Mouse (Mus musculus) mouse embryonic stem cell (cell line): ENCODE measurements around the gene Spz1.

Experiments used
- in situ Hi-C, 2 experiments: fragments of 300-500 bp; cut with MboI; formaldehyde crosslinking; loops; 1 replicate in 1 of 2; 3 replicates in 1 of 2; pipeline ENCODE4 v1.14.3; 2019 to 2020; ENCODE audit warnings: low sequenced_read_pairs in 2 of 2, low pct_unique_long_range_greater_than_20kb in 1 of 2, mixed read lengths in 1 of 2; ENCODE audit not compliant: unreplicated experiment in 1 of 2

Gene Spz1

DNA sequence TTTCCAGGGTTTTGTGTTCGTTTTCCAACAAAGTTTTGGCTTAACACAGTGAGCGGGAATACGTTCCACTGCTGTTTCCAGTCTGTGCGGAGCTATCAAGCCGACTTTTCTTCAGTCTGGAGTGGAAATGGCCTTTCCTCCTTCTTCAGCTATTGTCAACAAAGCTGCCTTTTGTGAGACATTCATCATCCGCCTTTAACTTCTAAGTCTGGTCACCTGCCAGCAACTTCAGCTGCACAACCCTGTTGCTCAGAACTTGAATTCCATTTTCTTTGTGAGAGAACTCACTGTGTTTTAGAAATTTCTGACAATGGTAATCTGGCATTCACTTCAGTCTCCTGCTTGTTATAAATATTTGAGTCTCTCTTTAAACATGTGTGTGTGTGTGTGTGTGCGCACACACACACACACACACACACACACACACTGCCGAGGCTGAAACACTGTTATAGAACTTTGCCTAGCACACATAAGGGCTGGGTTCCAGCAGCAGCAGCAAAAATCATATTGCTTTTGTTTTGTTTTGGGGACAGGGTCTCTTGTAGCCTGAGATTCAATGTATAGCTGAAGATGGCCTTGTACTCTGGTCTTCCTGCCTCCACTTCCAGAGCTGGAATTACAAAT, 8.2 kb upstream of the Spz1 start:
- in situ Hi-C loops = no loop called here

DNA sequence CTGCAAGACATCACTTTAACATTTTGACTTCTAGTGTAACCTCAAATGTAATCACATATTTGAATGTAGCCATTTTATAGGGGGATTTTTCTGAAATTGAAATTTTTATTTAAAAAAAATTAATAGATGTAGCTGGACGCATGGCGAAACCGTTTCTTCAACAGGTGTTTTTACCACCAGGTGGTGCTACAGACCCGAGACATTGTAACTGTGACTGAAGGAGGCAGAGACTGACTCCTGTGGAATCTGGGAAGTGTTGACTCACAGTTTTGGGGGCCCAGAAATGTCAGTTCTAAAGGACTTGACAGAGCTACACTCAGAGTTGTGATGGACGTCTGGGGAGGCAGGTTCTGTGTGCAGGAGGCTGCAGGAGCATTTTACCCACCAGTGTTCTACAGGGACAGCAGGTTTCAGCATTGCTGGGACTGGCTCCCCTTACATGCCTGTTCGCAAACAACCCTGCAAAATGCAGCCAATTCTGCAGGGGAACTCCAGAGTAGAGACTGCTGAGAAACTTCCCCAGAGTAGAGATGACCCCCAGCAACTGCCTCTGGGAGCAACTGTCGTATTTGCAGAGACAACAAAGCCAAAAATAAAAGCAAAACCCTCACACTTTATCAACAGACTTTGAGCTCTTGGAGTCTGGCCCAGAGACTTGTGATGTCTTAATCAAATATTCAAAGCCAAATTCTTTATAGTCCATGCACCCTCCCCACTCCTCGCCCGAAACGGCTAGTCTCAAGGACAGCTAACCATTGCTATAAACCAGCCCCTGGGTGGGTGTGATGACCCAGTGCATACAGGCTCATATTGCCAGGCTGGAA, 4.5 kb upstream of the Spz1 start:
- in situ Hi-C loops = no loop called here

DNA sequence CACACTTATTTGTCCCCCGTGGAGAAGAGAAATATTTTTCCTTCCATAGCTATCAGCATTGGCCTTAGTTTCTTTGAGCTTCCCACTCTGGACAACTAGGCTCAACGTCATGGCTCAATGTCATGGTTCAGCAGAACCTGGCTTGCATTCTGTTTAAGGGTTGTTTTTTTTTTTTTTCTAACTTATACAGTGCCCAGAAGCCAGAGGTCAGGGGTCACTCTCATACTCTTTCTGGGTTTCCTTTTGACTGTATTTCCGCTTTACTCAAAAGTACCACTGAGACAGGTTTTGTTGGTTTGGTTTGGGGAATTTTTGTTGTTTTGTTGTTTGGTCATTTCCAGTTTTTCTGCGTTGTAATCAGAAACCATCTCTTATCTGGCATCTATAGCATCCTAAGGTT, 2.2 kb upstream of the Spz1 start:
- in situ Hi-C loops = loop anchor here (5.0 to 10.0 kb wide), 2 partner anchors 164 to 167 kb away; no protein-coding TSS in a partner anchor

DNA sequence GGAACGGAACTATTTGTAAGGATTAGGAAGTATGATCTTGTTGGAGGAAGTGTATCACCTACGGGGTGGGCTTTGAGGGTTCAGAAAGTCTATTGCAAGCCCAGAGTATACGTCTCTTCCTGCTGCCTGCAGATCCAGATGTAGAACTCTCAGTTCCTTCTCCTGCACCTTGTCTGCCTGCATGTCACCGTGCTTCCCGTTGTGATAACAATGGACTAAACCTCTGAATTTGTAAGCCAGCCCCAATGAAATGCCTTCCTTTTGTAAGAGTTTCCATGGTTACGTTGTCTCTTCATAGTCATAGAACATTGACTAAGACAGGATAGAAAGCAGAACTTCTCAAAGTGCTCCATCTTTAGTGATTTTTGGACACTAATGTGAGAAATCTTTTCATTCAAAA, 716 bp upstream of the Spz1 start:
- in situ Hi-C loops = loop anchor here (5.0 to 10.0 kb wide), 2 partner anchors 166 to 168 kb away; no protein-coding TSS in a partner anchor

DNA sequence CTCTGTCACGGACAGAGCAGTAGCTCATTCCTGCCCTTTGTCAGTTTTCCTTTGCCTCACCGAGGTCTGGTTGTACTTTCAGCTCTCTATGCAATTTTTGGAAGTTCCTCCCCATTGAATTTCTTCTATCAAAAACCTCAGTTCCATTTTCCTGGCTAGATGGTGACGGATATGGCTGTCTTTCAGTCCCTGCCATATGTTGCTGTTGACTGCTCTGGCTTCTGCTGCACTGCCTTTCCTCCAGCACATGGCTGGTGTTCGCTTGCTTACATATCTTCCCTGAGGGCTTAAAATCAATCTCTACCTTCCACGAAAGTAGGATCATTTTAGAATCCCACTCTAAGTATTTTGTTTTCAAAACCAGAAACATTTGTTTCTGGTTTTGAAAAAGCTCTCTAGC, 16.5 kb downstream of the Spz1 start:
- in situ Hi-C loops = no loop called here

DNA sequence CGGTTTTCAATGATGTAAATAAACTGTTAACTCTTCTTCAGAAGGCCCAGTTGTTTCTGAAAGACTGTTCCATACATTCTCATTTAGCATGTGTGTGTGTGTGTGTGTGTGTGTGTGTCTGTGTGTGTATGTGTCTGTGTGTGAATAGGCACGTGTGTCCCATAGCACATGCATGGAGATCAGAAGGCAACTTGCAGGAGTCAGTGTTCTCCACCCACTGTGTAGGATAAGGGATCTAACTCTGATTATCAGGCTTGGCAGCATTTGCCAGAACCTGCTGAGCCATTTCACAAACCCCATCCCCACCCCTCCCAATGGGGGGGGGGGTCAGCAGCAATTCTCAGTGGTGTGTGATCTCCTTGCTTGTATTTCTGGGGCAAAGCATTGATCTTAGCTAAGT, 18.7 kb downstream of the Spz1 start:
- in situ Hi-C loops = no loop called here

DNA sequence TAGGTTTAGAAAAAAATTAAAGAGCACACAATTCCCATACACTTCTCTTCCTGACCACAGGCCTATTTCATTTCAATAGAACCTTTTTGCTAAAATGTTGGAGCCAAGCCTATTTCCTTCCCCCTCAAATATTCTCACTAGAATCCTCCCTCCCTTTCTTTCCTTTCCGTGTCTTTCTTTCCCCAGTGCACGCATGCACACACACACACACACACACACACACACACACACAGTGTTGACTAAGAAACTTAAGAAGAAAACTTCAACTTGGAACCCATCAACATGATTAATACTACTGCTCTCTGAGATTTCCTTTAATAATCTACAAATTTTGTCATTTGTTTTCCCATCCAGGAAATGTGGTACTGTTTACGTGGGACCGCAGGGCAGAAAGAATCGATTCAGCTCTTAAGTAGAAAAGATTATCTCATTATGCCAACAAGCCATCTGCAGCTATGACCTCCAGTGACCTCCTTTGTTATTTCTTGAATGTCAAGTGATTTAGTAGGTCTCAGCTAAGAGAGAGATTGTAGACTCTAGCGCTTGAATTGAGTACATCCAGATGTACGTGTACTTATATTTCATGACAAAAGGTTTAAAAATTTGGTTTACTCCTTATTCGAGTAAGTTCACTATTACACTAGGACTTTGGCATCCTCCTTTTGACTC, 19.4 kb downstream of the Spz1 start:
- in situ Hi-C loops = no loop called here

DNA sequence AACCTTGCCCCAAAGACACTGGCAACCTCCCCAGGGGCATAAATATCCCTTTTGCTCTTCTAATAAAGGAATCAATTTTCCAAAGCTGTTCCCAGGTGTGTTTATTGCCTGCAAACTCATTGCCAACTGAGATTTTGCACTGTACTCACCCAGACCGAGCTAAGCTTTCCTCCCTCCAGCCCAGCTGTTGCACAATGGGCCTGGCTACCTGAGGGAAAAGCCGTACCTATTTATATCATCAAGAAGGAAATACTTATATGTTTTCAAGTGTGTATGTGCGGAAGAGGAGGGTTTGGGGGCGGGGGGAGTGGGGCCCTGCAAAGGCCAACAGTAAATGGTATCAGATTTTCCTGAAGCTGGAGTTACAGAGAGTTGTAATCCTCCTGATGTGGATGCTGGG, 28.9 kb downstream of the Spz1 start:
- in situ Hi-C loops = no loop called here

DNA sequence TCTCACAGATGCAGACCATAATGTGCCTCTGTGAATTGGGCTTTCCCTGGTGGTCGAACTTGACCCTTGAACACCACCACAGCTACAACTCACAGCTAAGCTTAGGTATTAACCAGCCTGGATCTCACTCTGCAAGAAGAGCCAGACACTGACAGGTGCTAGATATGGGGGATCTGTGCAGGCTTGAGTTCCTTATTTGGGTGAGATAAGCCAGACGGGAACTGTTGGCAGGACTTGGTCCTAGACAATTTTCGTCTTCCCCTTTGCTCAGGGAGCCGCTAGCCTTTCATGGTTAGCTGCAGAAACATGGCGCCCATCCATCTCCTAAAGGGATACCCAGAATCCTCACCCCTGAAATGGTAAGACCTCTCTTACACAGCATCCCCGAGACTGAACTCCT, 35.0 kb downstream of the Spz1 start:
- in situ Hi-C loops = no loop called here

DNA sequence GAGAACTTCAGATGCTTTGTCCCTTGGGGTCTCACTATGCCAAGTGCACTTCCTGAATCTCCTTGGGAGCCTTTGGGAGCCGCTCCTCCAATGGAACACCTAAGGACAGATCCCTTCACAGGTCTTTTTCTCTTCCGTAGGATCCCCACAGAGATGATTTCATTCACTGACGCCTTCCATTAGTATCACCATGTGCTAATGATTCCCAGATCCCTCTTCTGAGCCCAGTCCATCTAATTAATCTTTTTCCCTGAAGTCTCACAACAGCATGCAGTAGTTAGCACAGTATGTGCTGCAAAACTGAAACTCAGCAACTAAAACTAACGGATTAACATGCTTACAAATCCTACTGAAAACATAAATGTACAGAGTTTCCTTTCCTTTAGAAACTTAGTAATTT, 36.8 kb downstream of the Spz1 start:
- in situ Hi-C loops = no loop called here

DNA sequence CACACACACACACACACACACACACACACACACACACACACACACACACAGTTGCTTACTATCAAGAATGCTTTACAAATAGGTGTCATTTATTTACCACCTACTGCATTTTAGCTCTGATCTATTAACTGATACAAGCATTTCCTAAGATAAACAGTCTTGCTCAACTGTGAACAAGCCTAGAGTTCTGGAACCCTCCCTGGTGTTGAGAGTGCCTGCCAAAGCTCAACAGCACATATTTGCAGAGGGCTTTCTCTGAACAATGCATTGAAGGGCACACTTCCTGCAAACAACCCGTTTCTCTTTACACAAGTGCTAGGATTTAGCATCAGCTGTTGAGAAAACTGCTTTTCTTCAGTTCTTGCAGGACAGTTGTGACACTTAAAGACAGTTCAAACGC, 42.2 kb downstream of the Spz1 start:
- in situ Hi-C loops = no loop called here

DNA sequence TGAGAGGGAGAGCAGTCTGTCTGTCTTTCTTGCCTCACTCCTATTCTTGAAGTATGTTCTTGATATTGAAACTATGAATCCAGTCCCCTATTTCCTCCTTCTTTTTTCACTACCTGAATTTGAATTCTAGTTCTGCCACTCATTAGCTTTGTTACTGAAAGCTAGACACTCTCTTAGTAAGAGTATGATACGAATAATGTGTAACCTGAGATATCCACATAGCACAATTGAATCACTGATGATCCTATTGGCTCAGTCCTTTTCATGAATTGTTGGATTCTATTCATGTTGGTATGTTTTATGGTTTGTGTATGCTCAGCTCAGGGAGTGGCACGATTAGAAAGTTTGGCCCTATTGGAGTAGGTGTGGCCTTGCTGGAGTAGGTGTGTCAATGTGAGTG, 43.8 kb downstream of the Spz1 start:
- in situ Hi-C loops = no loop called here

DNA sequence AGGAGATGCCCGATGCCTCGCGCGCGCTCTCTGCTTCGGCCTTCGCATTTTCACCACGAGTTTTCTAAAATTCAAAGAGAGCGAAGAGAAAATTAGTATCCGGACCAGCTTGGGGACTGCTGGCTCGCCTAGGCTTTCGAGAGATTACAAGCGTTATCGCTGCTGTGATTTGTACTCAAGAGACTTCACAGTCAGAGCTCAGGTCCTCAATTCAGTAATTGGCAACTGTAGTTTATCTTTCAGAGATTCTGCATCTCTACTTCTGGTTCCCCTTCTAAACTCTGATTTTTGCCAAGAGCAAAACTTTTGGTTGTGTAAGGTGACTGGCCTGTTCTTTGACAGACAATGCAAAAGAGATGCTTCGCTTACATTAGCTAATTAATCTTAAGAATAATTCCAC, 44.7 kb downstream of the Spz1 start:
- in situ Hi-C loops = no loop called here

DNA sequence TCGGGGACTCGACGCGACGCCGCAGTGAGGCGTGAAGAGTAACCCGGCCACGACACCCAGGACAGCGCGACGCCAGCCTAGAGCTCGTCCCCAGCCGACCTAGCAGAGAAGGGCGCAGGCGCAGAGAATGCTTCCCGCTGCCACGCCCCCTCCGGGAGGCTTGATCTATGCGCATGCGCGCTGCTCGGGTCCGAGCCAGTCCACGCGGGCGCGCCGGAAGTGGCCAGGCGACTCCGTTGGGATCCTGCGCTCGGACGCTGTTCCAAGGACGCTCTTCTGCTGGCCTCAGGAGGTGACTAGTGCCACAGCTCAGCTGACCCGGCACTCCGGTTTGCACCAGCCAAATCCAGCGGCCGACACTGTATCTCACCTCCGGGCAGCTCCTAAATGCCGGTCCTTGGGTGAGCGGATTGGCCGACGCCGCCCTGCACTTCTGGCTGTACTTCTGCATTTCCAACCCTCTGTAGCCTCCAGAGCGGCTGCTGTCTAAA, 45.2 kb downstream of the Spz1 start, which contains the start of gene Zfyve16:
Gene Zfyve16, minus strand, starts transcription at position 148 of the 491 bp plus-strand sequence.
- in situ Hi-C loops = no loop called here

DNA sequence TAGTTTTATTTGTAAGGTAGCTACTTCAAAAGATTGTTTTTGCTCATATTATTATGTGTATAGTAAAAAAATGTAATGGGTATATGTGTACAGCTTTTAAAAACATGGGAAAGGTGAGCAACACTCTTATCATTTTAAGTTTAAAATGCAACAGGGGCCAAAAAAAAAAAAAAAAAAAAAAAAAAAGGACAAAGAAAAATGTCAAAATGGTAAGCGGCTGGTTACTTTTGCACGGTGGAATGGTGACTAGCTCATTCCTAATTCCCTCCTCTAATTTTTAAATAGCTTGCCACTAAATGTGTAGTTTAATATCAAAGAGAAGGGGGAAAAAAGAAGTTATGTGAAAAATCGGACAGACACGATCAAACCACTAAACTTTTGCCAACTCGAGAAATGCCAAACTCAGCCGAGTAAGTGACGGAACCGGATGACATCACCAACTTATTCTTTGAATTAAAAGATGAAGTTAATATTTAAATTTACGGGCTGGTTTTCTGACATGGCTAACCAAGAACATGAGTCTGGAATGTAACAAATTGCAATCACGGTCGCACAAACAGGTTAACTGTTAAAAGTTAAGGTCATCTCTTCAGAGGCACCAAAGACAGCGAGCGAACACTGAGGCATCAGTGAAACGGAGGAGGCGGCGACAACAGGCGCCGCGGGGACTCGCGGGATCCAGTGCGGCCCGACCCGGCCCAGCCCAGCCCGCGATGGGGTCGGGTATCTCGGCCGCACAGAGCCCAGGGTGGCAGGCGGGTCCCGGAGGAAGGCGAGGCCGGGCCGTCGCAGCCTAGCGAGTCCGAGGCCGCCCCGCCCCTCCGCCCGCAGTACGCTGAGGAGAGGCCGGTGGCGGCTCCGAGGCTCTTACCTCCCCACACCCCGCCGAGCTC, 45.9 kb downstream of the Spz1 start:
- in situ Hi-C loops = no loop called here
